Mouse (Mus musculus) lung, postnatal 0 days (tissue): Measurements from ENCODE around the gene Catsperb.

Experiments used
- CTCF ChIP-seq: IDR thresholded peaks from 2 replicates; pipeline ENCODE4 v1.5.1; 2016; ENCODE audit warnings: antibody characterized with exemption, mild to moderate bottlenecking
- EP300 ChIP-seq: IDR thresholded peaks from 2 replicates; pipeline ENCODE4 v1.6.1; 2016; ENCODE audit warnings: antibody characterized with exemption, mild to moderate bottlenecking, control low read depth

- TF ChIP-seq CTCF (no peak), EP300 (no peak)
Observed at GRCm38 (mm10) chr12:101667502-101667901, 263.0 kb downstream of the Catsperb start.
